Mouse (Mus musculus): Measurements from ENCODE around the gene Ndufs7.

- no peak for TF ChIP-seq CTCF (IDR thresholded peaks at IDR 0.05; ENCODE audit: extremely low read depth, insufficient read depth, insufficient read length, insufficient replicate concordance)
- TF ChIP-seq POLR2A (IDR thresholded peaks at IDR 0.05; ENCODE audit: low read depth, low read length), result no peak
Observed at GRCm38 (mm10) chr10:80227877-80228775, 20.8 kb upstream of the Ndufs7 start.

Data from spleen, adult 2 months (tissue).